Mouse (Mus musculus): ENCODE results near the gene Nox3.

Nox3 gene

DNA sequence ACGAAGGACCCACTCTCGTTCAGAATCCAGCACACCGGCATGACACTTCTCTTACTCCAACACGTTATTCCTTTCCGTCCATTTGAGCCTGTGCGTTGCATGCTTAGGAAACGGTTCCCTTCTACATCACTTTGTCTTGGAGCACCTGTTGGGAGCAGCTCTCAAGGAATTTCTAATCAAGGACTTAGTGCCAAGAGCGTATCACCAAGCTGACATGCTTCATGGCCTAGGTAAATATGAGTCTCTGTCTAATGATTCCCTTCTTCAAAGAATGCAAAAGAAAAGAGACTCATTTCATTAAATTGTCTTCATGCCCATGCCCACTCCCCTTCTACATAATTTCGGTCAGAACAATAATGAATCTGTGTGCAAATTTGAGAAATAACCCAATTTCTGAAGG is at the start of gene Nox3:
Gene Nox3, minus strand, starts transcription at position 101 of the 400 bp plus-strand sequence.
- no peak for DNase-seq

DNA sequence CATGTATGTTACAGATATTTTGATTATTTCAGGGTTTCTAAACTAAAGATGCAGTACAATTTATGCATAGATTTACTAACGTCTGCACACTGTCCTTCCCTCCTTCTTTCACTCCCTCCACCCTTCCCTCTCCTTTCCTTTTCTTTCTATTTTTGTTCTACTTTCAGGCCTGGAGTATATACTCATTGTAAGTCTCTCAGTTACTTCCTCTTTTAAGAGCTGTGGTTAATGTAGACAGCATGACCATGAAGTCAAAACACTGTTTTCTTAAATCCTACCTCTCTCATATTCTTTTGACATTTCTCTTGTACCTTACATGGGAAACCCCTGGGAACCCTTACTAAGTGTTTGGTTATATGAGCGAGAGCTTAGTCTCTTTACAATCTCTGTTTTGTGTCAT is 48.3 kb upstream of the Nox3 start:
- no peak for DNase-seq

DNA sequence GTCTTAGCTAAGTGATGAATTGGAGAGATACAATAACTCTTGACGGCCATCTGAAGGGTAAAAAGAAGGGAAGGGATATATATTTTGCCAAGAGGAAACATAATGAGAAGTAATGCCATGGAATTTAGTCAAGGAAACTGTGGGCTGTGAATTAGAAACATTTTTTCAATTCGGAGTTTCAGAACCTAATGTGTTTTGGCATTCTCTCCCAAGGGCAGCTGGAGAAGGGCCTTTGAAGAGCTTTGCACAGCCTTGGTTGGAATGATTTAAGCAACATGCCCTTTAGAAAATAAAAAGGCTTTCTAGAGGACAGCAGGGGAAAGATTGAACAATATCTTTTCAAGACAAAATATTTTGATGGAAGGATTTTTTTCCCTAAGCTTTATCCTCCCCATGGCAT is 40.9 kb upstream of the Nox3 start:
- no peak for DNase-seq

DNA sequence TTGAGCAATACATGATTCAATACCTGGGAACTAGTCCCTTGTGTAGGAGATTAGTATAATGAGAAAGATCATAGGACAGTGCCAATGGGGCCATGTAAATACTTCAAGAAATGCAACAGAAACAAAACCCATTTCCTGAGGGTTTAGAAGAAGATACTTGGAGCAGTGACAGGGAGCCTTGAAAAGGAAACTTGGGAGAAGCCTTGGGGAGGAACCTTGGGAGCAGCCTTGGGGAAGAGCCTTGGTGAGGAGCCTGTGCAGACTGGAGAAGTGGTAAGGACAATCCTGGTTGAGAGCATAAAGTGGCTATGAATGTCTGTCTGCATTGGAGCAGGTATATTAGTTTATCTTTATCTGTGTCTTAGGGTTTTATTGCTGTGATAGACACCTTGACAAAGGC is 38.2 kb upstream of the Nox3 start:
- DNase-seq, result no peak

DNA sequence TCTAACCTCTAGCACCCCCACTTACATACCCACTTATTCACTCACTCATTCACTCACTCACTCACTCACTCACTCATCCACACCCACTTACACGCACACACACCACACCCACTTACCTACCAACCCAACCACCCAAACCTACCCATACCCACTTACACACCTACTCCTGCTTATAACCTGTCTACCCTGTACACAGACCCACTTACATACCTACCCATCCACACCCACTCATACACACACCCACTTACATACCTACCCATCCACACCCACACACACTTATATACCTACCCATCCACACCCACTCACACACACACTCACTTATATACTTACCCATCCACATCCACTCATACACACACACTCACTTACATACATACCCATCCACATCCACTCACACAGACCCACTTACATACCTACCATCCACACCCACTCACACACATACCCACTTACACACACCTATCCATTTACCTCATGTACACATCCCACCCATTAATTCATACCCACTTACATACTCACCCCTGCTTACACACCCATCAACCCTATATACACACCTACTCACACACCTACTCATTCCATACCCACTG is 9.4 kb upstream of the Nox3 start:
- DNase-seq, result no peak

DNA sequence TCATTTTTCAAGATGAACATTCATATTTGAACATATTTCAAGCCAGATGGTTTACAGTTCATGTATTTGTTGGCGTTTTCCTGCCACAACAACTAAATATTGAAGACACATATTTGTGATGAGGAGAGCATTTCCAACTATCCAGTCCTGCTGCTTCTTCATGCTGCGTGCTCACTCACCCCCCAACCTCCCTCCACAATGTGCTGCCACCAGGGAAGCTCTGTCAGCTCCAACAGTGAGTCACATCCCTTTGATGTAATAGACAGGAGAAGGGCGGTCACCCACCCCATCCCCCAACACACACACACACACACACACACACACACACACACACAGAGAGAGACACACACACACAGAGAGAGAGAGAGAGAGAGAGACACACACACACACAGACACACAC is 6.3 kb upstream of the Nox3 start:
- no peak for DNase-seq

DNA sequence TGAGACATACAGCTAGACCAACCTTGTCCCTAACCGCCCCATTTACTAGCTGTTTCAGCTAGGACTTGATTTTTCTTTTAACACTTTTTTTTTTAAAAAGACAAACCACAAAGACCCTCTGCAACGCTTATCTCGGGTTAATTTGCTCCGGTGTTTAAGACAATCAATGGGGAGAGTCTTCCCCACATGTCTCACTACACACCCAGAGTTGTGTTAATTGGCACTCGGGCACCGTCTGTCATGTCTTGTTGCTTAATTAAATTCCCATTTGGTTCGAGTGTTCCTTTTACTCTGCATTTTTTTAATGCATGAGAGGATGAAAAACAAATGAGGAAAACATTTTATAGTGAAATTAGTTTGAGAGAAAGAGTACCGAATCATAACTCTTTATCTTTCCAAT is 3.2 kb downstream of the Nox3 start:
- DNase-seq, result no peak

DNA sequence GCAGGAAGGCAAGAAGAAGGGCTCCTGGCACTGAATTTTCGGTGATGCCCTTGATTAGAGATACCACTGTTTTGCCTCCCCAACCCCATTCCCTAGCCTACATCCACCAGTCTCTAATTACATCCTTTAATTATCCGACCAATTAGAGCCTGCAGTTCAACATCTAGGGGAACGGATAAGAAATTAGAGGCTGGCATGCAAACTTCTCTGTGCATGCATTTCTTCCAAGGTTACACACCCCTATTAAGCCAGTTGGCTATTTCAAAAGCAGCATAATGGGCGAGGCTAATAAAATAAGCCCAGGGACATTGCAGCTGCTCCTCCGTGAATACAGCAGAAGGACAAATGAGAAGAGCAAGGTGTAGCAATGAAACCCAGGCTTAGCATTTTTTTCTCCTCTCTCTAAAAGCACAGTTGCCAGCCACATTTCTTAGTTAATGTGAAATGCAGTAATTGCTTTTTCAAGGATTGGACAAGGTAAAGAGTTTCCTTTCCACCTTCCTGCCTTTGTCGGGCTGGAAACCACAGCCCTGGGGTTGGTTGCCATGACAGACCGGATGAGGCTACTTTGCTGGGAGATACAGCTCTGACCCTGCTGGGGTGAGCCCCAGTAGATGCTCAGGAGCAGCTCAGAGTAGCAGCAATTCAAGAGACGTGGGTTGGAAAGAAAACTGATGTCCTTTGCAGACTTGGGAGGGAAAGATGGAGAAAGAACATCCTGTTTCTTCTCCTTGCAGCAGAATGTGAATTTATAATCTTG is 5.4 kb downstream of the Nox3 start:
- DNase-seq, result no peak

DNA sequence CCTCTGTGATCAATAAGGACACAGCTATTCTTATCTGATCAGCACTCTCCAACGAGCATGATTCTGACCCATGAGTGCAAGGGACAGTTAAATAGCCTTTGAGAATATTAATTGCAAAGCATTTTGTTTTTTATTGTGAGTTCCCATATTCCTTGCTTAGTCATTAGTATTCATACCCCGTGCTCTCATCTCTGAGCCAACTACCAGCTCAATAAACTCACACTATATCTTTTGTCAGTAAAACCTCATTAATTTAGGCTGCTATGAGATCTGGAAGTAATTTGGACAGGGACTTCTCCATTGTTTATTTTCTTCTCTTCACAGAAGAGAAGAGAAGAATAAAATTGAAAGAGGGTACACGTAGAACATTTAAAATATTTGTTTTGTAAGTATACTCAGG is 12.4 kb downstream of the Nox3 start:
- DNase-seq, result no peak

DNA sequence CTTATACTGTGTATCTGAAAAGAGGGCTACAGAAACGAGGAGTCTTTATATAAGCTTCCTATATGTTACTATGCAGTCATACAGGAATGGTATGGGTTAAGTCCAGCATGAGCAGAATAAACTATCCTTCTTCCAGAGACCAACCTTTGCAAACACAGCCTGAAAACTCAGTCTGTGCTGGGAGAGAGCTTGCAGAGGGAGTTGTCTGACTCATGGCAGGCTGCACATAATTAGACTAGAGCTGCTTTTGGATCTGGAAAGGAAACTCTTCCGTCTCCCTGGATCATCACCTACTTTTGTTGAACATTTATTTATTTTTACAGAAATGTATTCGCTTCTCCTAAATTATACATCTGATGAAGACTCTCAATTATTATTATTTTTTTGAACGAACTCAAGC is 26.8 kb downstream of the Nox3 start:
- no peak for DNase-seq

DNA sequence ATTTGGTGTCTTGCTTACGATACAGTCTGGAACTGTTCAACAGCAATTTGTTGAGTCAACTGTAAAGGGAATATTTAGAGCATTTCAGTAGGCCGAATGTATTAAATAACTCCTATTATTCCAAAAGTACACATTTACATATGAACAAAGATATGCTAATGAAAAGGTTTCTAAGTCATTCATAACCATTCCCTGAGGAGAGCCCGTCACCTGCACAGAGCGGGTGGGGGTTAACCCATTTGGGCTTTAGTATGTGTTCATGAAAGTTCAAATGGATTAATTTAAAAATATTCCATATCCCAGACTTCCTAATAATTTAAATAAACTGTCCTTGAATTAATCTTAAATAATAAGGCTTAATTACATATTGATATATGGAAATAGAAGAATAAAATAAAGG is 28.8 kb downstream of the Nox3 start:
- no peak for DNase-seq

DNA sequence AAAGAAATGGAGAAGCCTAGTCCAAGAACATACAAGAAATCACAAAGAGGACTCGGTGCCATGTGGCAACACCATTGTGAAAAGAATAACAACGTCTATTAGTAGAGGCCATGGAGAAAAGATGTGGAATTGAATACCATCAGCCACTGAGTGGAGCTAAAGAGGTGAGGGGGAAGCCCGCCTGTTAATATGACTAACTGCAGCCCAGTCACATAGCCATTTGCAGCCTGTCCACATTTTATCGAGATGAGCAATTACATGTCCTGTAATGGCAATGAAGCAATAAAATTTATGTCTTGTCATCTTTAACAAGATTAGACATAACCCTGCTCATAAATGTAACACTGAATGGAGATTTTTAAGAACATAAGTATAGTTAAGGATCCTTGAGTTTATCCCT is 30.7 kb downstream of the Nox3 start:
- no peak for DNase-seq

DNA sequence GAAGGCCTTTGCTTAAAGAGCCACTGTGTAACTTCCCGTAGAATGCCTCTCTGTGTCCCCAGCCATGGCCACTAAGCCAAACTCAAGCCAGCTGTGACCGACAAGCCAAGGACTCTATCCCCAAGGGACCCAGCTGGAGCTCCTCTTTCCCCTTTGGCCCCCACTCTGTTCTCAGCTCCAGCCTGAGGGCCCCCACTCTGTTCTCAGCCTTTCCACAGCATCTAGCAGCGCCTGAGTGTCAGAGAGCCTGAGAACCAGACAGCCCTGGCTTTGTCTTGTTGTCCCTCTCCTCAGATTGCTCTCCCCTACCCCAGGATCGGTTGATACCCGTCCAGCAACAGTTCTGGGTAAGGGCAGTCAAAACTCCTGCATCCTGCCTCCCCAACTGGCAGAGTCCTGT is 36.6 kb downstream of the Nox3 start:
- no peak for DNase-seq

DNA sequence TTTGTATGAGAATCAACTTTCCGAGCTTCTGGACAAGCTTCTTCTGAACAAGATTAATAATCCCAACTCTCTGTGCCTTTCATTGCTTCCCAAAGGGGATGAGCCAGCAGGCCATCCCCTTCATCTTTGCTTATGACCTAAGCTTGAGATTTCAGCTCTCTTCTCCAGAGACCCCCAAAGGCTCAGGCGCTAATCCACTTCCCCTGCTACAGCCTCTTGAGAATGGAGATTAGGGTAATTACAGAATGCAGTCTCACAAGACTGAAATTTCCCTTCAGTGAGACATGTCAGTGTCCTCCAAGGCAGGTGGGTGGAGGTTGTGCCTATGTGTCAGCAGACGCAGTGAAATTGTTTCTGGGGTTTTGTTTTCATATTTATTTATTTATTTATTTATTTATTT is 45.7 kb downstream of the Nox3 start:
- no peak for DNase-seq

DNA sequence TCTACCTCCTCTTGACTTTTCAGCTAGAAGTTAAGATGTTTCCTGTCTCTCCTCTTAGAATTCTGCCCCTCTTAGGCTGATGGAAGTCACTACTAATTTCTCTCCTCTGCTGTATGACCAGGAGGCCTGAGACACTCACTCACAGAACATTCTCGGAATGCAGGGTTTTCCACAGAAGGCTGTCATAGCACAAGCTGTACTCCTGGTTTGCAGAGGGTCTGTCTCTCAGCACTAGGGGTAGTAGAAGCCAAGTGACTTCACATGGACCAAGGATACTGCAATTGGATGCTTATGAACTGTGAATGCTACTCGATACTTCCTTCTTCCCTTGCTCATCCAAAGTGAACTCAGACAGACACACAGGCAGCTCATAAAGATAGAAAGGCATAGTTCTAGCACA is 52.5 kb downstream of the Nox3 start:
- DNase-seq, result no peak

DNA sequence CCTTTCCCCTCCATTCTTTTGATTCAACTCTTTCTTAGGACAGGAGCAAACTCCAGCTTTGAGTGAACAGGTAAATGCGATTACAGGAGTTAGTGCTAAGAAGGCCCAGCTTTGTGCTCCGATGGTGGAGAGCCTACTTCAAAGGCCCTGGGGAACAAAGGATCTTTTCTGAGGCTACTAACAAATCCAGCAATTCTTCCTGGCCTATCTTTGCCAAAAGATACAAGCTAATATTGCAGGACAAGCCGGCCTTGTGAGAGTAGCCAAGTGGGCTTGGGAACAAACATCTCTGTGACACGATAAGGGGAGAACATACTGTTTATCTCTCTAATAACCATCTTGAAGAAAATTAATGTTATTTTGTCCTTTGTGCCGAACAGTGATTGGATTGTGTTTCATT is 54.6 kb downstream of the Nox3 start:
- no peak for DNase-seq

DNA sequence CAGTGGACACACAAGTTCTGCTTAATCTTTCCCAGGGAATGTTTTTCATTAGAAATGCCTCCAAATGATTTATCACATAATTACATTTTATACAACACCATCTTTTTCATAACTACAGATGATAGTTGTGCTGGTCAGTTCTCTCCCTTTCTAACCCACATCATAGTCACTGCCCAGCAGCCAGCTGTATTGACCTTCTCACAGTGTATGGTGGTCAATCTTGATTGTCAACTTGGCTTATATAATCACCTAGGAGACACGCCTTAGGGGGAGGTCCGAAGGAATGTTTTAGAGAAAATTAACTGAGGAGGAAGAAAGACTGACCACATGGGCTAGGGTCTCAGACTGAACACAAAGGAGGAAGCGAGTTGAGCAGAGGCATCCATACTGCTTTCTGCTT is 57.3 kb downstream of the Nox3 start:
- no peak for DNase-seq

DNA sequence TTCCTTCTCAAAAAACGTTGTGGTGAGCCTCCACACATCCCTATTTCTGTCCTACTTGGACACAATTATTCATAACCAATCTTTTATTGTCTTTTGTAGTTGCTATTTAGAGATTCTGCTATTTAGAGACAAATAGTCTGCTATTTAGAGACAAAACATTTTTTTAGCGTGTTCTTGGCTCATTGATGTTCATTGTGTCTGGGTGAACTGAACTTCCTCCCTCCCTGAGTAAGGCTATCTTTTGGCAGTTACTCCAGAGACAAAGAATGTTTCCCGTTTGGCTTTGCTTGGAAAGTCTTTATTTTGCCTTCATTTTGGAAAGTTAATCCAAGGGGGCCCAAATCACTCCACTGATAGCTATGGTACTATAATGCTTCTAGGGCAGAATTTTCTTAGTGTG is 63.6 kb downstream of the Nox3 start:
- no peak for DNase-seq

DNA sequence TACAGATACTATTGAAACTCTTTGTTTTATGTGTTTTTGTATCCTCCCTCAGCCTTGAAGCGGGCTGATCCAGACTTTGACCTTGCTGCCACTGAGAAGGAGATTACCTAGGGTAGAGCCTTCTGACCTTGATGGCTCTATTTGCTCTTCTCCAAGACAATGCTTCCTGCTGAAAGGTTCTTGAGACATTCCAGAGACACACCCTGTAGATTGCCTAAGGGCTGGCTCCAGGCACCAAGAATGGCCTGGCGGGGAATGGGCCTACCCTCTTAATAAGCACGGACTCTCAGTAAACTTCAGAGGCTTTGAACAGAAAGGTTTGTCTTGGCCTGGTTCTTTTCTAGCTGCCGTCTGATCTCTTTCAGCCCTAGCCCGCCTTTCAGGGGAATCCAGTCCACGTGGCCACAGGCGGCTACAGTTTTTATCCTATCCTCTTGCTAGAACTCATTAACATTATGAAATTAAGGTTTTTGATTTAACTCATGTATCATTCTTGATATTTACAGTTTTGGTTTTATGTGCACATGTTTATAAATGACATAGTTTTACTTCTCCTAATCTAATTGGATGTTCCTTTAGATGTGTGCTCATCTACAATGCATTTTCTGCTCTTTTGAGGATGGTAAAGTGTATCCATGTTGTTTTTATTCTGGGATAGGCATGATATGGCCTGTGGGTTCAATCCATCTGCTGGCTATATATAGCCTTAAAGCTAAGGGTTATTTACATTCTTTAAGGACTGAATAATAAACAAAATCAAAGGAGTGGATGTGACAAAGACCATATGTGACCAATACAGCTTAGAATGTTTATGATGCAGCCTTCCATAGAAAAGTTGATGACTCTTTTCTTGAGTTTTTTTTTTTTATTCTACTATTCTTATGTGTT is 79.5 kb downstream of the Nox3 start:
- DNase-seq, result no peak

DNA sequence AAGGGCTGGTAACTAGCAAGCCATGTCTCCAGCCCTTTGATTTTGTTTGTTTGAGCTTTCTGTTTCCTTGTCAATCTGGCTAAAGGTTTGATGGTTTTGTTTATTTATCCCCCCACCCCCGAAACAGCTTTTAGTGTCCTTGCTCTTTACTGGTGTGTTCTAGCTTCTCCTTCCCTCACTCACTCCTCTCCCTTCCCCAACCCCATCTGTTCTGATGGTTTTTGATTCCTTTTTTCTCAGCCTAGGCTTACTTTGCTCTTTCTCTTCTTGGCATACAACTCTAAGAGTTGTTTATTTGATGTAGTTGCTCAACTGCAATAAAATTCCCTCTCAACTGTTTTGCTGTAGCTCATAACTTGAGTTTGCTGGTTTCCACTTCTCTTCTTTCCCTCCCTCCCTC is 80.5 kb downstream of the Nox3 start:
- no peak for DNase-seq

DNA sequence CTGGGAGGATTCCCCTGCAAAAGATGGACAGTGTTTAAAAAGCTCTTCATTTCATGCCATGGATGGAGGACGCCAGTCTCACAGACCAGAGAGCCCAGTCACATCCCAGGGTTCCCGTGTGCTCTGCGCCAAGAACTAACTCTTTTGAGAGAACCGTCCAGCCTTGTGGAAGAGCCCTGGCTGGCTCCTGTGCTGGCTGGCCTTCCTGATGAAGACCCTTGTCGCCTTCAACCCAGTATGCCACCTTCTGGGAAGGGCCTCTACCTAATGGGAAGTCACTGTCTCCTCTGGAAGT is 84.3 kb downstream of the Nox3 start:
- no peak for DNase-seq

DNA sequence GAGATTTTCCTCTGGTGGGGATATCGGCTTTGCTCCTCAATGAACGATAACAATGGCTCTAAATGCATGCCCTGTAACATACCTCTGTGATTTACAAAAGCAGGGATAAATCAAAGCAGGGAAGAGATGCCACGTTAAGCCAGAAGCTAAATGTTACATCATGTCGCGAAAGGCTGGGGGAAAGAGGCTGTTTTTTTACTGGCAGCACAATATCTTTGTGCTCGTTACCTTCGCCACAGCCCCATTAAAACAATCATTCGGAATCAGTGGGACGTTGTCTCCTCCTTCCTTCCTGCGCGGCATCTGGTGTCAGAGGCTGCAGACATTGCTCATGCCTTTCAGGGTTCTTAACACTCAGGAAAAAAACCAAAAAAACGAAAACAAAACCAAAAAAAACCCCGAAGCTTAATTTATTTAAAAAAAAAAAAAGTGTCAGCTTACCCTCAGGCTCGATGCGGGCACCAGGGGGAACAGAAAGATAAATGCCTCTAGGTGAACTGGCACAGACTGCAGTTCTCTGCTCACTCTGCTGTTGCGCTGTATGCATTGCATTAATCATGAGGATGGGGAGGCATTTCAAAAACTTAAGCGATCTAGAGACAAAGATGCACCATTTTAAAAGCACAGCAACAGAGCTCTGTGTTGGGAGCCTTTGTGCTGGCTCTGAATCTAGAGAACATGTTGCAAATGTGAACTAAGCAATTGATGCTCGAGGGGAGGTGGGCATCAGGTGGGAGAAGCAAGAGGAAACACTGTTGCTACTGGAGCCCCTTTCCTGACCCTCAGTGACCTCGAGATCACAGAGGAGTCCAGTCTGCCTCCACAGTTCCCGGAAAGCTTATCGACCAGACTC is 84.9 kb downstream of the Nox3 start:
- no peak for DNase-seq

DNA sequence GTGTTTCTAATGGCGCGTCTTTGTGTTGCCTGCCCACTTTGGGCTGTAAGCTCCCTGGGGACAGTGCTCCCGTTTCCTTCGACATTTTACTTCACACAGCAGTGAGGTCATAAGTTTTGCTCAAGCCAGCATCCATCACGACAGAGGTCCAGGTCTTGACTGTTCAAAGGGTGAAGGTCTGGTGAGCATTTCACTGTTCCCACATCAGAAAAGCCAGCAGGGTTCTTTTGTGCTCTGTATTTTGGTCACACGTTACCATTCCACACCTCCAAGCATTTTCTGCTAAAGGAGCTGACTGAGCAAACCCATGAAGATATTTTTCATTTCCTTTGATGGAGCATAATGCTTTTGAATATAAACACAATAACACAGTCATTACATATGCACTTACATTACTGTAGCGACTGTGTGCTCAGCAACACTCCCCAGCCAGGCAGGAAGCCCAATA is 85.7 kb downstream of the Nox3 start:
- DNase-seq, result no peak

Data from liver (tissue).